Mouse (Mus musculus) midbrain, embryonic 14.5 days (tissue): ENCODE data around the gene Spem2. TPM values are rescaled to one million over a fixed set of nuclear protein-coding genes. Genes with fewer than 3 reads are reported as not detected.

ENCODE experiments used
- ATAC-seq: fragments of 200-750 bp; cut with Nextera tagmentation; 2 replicates; pipeline ENCODE4 v1.8.0; 2017; ENCODE audit warnings: moderate number of reproducible peaks, moderate library complexity; ENCODE audit not compliant: low FRiP score, low TSS enrichment
- DNase-seq: peaks from one replicate; pipeline ENCODE4 v3.0.0-alpha.2; 2015
- H3K27ac ChIP-seq: fragments of 300-500 bp; sonication (generic); replicated peaks from 2 replicates; pipeline ENCODE4 v1.5.1; 2014; ENCODE audit warnings: mild to moderate bottlenecking, low read depth, low read length, moderate library complexity
- H3K27me3 ChIP-seq: fragments of 300-500 bp; sonication (generic); 2 replicates; pipeline ENCODE4 v1.6.1; 2014; ENCODE audit warnings: low read length, control low read depth, mixed read lengths; ENCODE audit not compliant: control insufficient read depth, insufficient read depth
- H3K36me3 ChIP-seq: fragments of 300-500 bp; sonication (generic); 2 replicates; pipeline ENCODE4 v1.6.1; 2014; ENCODE audit warnings: low read length, control low read depth; ENCODE audit not compliant: control insufficient read depth, insufficient read depth
- H3K4me1 ChIP-seq: fragments of 300-500 bp; sonication (generic); 2 replicates; pipeline ENCODE4 v1.6.1; 2014; ENCODE audit warnings: mild to moderate bottlenecking, antibody characterized with exemption, low read length, control low read depth; ENCODE audit not compliant: control insufficient read depth, insufficient read depth
- H3K4me2 ChIP-seq: fragments of 300-500 bp; sonication (generic); 2 replicates; pipeline ENCODE4 v1.6.1; 2014; ENCODE audit warnings: mild to moderate bottlenecking, low read length, moderate library complexity
- H3K4me3 ChIP-seq: fragments of 300-500 bp; sonication (generic); replicated peaks from 2 replicates; pipeline ENCODE4 v1.5.1; 2014; ENCODE audit warnings: low read depth, low read length
- H3K9ac ChIP-seq: fragments of 300-500 bp; sonication (generic); replicated peaks from 2 replicates; pipeline ENCODE4 v1.6.1; 2014; ENCODE audit warnings: mild to moderate bottlenecking, low read length, moderate library complexity
- H3K9me3 ChIP-seq: fragments of 300-500 bp; sonication (generic); 2 replicates; pipeline ENCODE4 v1.6.1; 2016; ENCODE audit warnings: low read length, control low read depth, mixed read lengths; ENCODE audit not compliant: control insufficient read depth
- whole genome bisulfite sequencing: fragments of 180-500 bp; shearing (Covaris S2); extraction: QIAGEN DNeasy Blood & Tissue Kit; methylation state at CpG from one replicate; pipeline ENCODE4 v1.1.7; 2014; 5-methylcytosine and 5-hydroxymethylcytosine counted together
- polyA plus RNA-seq: library from polyadenylated mRNA; unstranded; fragments of >200 nt; fragmentation: Nextera tagmentation; extraction: Ambion mirVana; gene quantifications from 2 replicates; pipeline ENCODE4 v1.2.1, GENCODE M21; 2014

The Spem2 gene
- polyA plus RNA-seq, 1 experiment from 2014 or later = not detected

- Histone ChIP-seq H3K27ac (no peak overlapping the region), H3K4me2 (no peak overlapping the region), H3K36me3 (peaks cover 35% of the 10 kb centered on the region), H3K4me3 (no peak overlapping the region), H3K27me3 (peaks cover 11% of the 10 kb centered on the region), H3K9ac (no peak overlapping the region), H3K4me1 (no peaks in the 10 kb centered on the region), H3K9me3 (no peaks in the 10 kb centered on the region)
- ATAC-seq (no peak), DNase-seq (no peak)
- 75% methylated on average over 7 of the region's 7 CpGs for WGBS
These were observed 35.7 kb upstream of the Spem2 start for GRCm38 (mm10) chr11:69853994-69854393.

GRCm38 (mm10) chr11:69850754-69851153 lies 32.5 kb upstream of the Spem2 start:
- Histone ChIP-seq H3K4me2 (no peak overlapping the region), H3K9me3 (no peaks in the 10 kb centered on the region), H3K9ac (no peak overlapping the region), H3K4me1 (peaks cover 13% of the 10 kb centered on the region), H3K27me3 (no peaks in the 10 kb centered on the region), H3K36me3 (peaks cover 47% of the 10 kb centered on the region), H3K4me3 (no peak overlapping the region), H3K27ac (no peak overlapping the region)
- WGBS = 77% methylated on average over 8 of the region's 8 CpGs
- DNase-seq (no peak), ATAC-seq (no peak)

GRCm38 (mm10) chr11:69849884-69850283 lies 31.6 kb upstream of the Spem2 start:
- Histone ChIP-seq H3K36me3 (peaks cover 47% of the 10 kb centered on the region), H3K9me3 (no peaks in the 10 kb centered on the region), H3K4me1 (peaks cover 19% of the 10 kb centered on the region), H3K4me2 (no peak overlapping the region), H3K9ac (no peak overlapping the region), H3K27me3 (no peaks in the 10 kb centered on the region), H3K4me3 (no peak overlapping the region), H3K27ac (no peak overlapping the region)
- DNase-seq (no peak), ATAC-seq (no peak)
- WGBS = 97% methylated on average over 15 of the region's 15 CpGs

- ATAC-seq (no peak), DNase-seq (no peak)
- no peak overlapping the region for H3K4me2 ChIP-seq
- H3K27ac ChIP-seq = no peak overlapping the region
- H3K9me3 ChIP-seq = no peaks in the 10 kb centered on the region
- no peaks in the 10 kb centered on the region for H3K27me3 ChIP-seq
- peaks cover 19% of the 10 kb centered on the region for H3K4me1 ChIP-seq
- 94% methylated on average over 9 of the region's 9 CpGs for WGBS
- H3K36me3 ChIP-seq = peaks cover 47% of the 10 kb centered on the region
- no peak overlapping the region for H3K9ac ChIP-seq
- no peak overlapping the region for H3K4me3 ChIP-seq
These were observed 30.9 kb upstream of the Spem2 start for GRCm38 (mm10) chr11:69849128-69849527.

- H3K27me3 ChIP-seq = no peaks in the 10 kb centered on the region
- WGBS = 96% methylated on average over 6 of the region's 6 CpGs
- DNase-seq (no peak), ATAC-seq (no peak)
- no peaks in the 10 kb centered on the region for H3K9me3 ChIP-seq
- H3K4me2 ChIP-seq = peak overlapping the region; percentile 82
- no peak overlapping the region for H3K27ac ChIP-seq
- no peak overlapping the region; the same call in 1 of the 2 replicates for H3K9ac ChIP-seq
- H3K36me3 ChIP-seq = peaks cover 47% of the 10 kb centered on the region
- H3K4me1 ChIP-seq = peaks cover 19% of the 10 kb centered on the region
- peak overlapping the region; percentile 73 for H3K4me3 ChIP-seq
These were observed 29.8 kb upstream of the Spem2 start for GRCm38 (mm10) chr11:69848021-69848420.

- Histone ChIP-seq H3K27me3 (no peaks in the 10 kb centered on the region), H3K4me3 (peak overlapping the region; percentile 73), H3K36me3 (peaks cover 42% of the 10 kb centered on the region), H3K4me2 (peak overlapping the region; percentile 82), H3K9ac (peak overlapping the region; percentile 90), H3K27ac (peak overlapping the region; percentile 94), H3K9me3 (no peaks in the 10 kb centered on the region), H3K4me1 (peaks cover 19% of the 10 kb centered on the region)
- DNase-seq = peak; percentile 54
- peak; percentile 53 for ATAC-seq
- 12% methylated on average over 37 of the region's 37 CpGs for WGBS
These were observed 28.7 kb upstream of the Spem2 start for GRCm38 (mm10) chr11:69846738-69847688.

- WGBS = under 1% methylated on average over 38 of the region's 38 CpGs
- peak; percentile 97 for DNase-seq
These were observed 28.0 kb upstream of the Spem2 start, which contains the start of gene Plscr3 for GRCm38 (mm10) chr11:69846198-69846680. Plscr3 (plus strand) TSS chr11:69846376.

GRCm38 (mm10) chr11:69838714-69839104 lies 20.4 kb upstream of the Spem2 start:
- Histone ChIP-seq H3K4me1 (peaks cover 31% of the 10 kb centered on the region), H3K9ac (peak overlapping the region; percentile 57), H3K27ac (peak overlapping the region; percentile 96), H3K36me3 (peaks cover 3% of the 10 kb centered on the region), H3K4me2 (peak overlapping the region; percentile 99), H3K27me3 (no peaks in the 10 kb centered on the region), H3K4me3 (peak overlapping the region; percentile 94), H3K9me3 (no peaks in the 10 kb centered on the region)
- DNase-seq = no peak
- WGBS = 0% methylated on average over 7 of the region's 7 CpGs
- no peak for ATAC-seq

More at GRCm38 (mm10) chr11:69846198-69846680, 28.0 kb upstream of the Spem2 start, which contains the start of gene Plscr3:
- Histone ChIP-seq H3K27ac (peak within 1 kb of the TSS; percentile 94), H3K9ac (peak within 1 kb of the TSS; percentile 90), H3K9me3 (no peaks in the 10 kb centered on the region), H3K4me2 (peak within 1 kb of the TSS; percentile 82), H3K4me3 (peak within 1 kb of the TSS; percentile 73), H3K36me3 (peaks cover 34% of the 10 kb centered on the region), H3K4me1 (peaks cover 19% of the 10 kb centered on the region), H3K27me3 (no peaks in the 10 kb centered on the region)
- peak; percentile 92 for ATAC-seq
